Mouse (Mus musculus): ENCODE data around the gene Tmem161b.

- TF ChIP-seq CTCF (conservative IDR thresholded peaks at IDR 0.05; ENCODE audit: insufficient read depth, insufficient read length, low read depth, low read length) (no peak), POLR2A (IDR thresholded peaks at IDR 0.05; ENCODE audit: low read depth, low read length) (no peak)
Measured at GRCm38 (mm10) chr13:84343691-84344495, 121.8 kb downstream of the Tmem161b start.

Measured in kidney, adult 2 months (tissue).